Mouse (Mus musculus) heart, adult 2 months (tissue): ENCODE measurements around the gene Sh2b1. TPM values are rescaled to one million over a fixed set of nuclear protein-coding genes. Genes with fewer than 3 reads are reported as not detected.
"Not testable (repeated sequence)": the region's sequence is repeated elsewhere in the genome, so short reads cannot be mapped to it uniquely, and the experiment has no call there.

Experiments used
- DNase-seq, 2 experiments: peaks; one replicate each; pipeline ENCODE4 v3.0.0; 2021
- H3K27ac ChIP-seq: fragments of 200-600 bp; 2 replicates; pipeline ENCODE4 v1.8.1; 2022
- H3K27me3 ChIP-seq: fragments of 200-500 bp; 2 replicates; pipeline ENCODE4 v1.6.1; 2012; ENCODE audit warnings: mild to moderate bottlenecking, low read length, inconsistent platforms, mixed read lengths; ENCODE audit not compliant: control insufficient read depth, insufficient read depth
- H3K36me3 ChIP-seq: fragments of 200-500 bp; 2 replicates; pipeline ENCODE4 v1.6.1; 2012; ENCODE audit warnings: low read length, inconsistent platforms; ENCODE audit not compliant: control insufficient read depth, insufficient read depth
- H3K4me1 ChIP-seq: fragments of 200-500 bp; 2 replicates; pipeline ENCODE4 v1.6.1; 2011; ENCODE audit warnings: low read length; ENCODE audit not compliant: control insufficient read depth, insufficient read depth
- H3K4me3 ChIP-seq: fragments of 200-600 bp; 2 replicates; pipeline ENCODE4 v1.8.1; 2022
- H3K79me2 ChIP-seq: fragments of 200-500 bp; replicated peaks from 2 replicates; pipeline ENCODE4 v1.6.1; 2012; ENCODE audit warnings: mild to moderate bottlenecking, inconsistent platforms, low read length, moderate library complexity, mixed read lengths; ENCODE audit not compliant: control insufficient read depth, insufficient read depth
- H3K9ac ChIP-seq: fragments of 200-500 bp; 2 replicates; pipeline ENCODE4 v1.6.1; 2012; ENCODE audit warnings: low read depth, mild to moderate bottlenecking, control low read depth, inconsistent platforms, low read length, mixed read lengths
- CTCF ChIP-seq: fragments of 200-600 bp; IDR thresholded peaks from 2 replicates; pipeline ENCODE4 v1.8.1; 2022; ENCODE audit warnings: antibody characterized with exemption, mild to moderate bottlenecking, moderate library complexity
- EP300 ChIP-seq: fragments of 200-500 bp; IDR thresholded peaks from 2 replicates; pipeline ENCODE4 v1.6.1; 2011; ENCODE audit warnings: low read depth, low read length, control low read depth; ENCODE audit not compliant: insufficient read depth
- POLR2A ChIP-seq: fragments of 200-500 bp; IDR thresholded peaks from 2 replicates; pipeline ENCODE4 v1.6.1; 2011; ENCODE audit warnings: mild to moderate bottlenecking, low read depth, low read length, control low read depth; ENCODE audit not compliant: insufficient read depth
- WGBS: fragments of 180-500 bp; shearing (Covaris S2); methylation state at CpG from one replicate; pipeline ENCODE4 v1.1.7; 2018; 5-methylcytosine and 5-hydroxymethylcytosine counted together
- intact Hi-C: fragments of 180-260 bp; cut with DNase I; formaldehyde crosslinking; loops from one replicate; pipeline ENCODE4 v1.15.1; 2025
- polyA plus RNA-seq: library from polyadenylated mRNA; depleted of rRNA; stranded (reverse); fragments of >200 nt; gene quantifications from 2 replicates; pipeline ENCODE4 v1.2.3, GENCODE M21; 2012
- total RNA-seq, 2 experiments: library from RNA; stranded (reverse); gene quantifications; 2 replicates each; pipeline ENCODE4 v1.2.3; 2021

The Sh2b1 gene
- total and polyA plus RNA-seq, 3 experiments = 42.5 to 58.2 (median 46.1) TPM

GRCm38 (mm10) chr7:126497966-126498365 lies 22.7 kb upstream of the Sh2b1 start:
- Histone ChIP-seq H3K36me3 (peaks cover 11% of the 10 kb centered on the region), H3K79me2 (no peaks in the 10 kb centered on the region), H3K27ac (no peak overlapping the region), H3K9ac (no peak overlapping the region), H3K4me1 (no peaks in the 10 kb centered on the region), H3K27me3 (no peaks in the 10 kb centered on the region), H3K4me3 (no peak overlapping the region)
- 90% methylated on average over 12 of the region's 12 CpGs for WGBS
- intact Hi-C loops = no loop called here
- no peak for TF ChIP-seq POLR2A
- no peak for TF ChIP-seq EP300
- no peak for TF ChIP-seq CTCF
- no peak for DNase-seq

DNA sequence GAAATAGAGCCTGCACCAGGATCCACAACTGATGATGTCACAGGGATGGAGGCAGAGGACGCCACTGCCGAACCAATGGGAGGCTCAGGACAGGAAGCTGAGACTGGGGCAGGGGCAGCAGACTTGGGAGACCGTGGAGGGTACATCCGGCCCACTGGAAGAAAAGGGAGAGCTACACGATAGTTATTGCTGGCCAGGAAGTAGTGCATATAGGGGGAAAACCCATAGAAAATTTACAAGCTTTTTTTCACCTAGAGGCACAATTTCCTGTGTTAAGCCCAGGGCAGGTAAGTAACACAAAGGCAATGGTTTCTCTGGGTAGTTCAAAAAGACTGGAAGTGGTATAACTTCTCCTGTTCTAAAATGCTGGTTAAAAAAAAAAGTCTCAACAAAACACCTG lies 21.3 kb upstream of the Sh2b1 start:
- TF ChIP-seq POLR2A (no peak), CTCF (no peak), EP300 (no peak)
- H3K79me2 ChIP-seq = no peaks in the 10 kb centered on the region
- no peak overlapping the region for H3K9ac ChIP-seq
- no peak overlapping the region for H3K27ac ChIP-seq
- 75% methylated on average over 5 of the region's 5 CpGs for WGBS
- H3K36me3 ChIP-seq = peaks cover 11% of the 10 kb centered on the region
- no peaks in the 10 kb centered on the region for H3K4me1 ChIP-seq
- H3K27me3 ChIP-seq = no peaks in the 10 kb centered on the region
- intact Hi-C loops = no loop called here
- DNase-seq = no peak
- H3K4me3 ChIP-seq = no peak overlapping the region

- WGBS = 86% methylated on average over 6 of the region's 6 CpGs
- Histone ChIP-seq H3K9ac (no peak overlapping the region), H3K36me3 (peaks cover 2% of the 10 kb centered on the region), H3K4me1 (no peaks in the 10 kb centered on the region), H3K27ac (no peak overlapping the region), H3K4me3 (no peak overlapping the region), H3K27me3 (no peaks in the 10 kb centered on the region), H3K79me2 (no peaks in the 10 kb centered on the region)
- TF ChIP-seq POLR2A (no peak), EP300 (no peak), CTCF (no peak)
- intact Hi-C loops = no loop called here
- DNase-seq = no peak
Observed at GRCm38 (mm10) chr7:126494120-126494519, 18.9 kb upstream of the Sh2b1 start.

DNA sequence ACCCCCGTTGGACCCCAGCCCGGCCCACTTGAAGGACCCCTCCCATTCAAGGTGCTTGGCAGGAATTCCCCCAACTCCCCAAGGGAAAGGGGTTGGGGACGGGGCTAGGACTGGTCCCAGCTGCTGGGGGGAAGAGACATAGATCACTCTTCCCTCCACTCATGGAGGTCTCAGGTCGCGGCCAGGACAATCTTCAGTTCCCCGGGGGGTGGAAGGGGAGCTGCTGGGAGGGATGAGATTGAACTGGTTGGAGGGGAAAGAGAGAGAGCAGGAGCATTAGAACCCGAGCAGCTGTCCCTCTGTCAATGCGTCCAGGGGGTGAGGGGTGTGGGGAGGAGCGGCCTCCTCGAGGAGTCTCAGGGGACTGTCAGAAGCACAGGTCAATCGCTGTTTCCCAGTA lies 16.7 kb upstream of the Sh2b1 start:
- Histone ChIP-seq H3K27ac (no peak overlapping the region), H3K27me3 (no peaks in the 10 kb centered on the region), H3K36me3 (no peaks in the 10 kb centered on the region; the same call in 1 of the 2 replicates), H3K79me2 (no peaks in the 10 kb centered on the region), H3K9ac (no peak overlapping the region), H3K4me1 (no peaks in the 10 kb centered on the region), H3K4me3 (no peak overlapping the region)
- TF ChIP-seq CTCF (no peak), POLR2A (no peak), EP300 (no peak)
- WGBS = 59% methylated on average over 11 of the region's 11 CpGs
- intact Hi-C loops = no loop called here
- no peak for DNase-seq

- no peaks in the 10 kb centered on the region for H3K27me3 ChIP-seq
- no peaks in the 10 kb centered on the region for H3K4me1 ChIP-seq
- DNase-seq = no peak
- no peak overlapping the region for H3K27ac ChIP-seq
- no peaks in the 10 kb centered on the region; the same call in 1 of the 2 replicates for H3K36me3 ChIP-seq
- H3K79me2 ChIP-seq = no peaks in the 10 kb centered on the region
- TF ChIP-seq EP300 (no peak), CTCF (no peak), POLR2A (no peak)
- no peak overlapping the region for H3K4me3 ChIP-seq
- intact Hi-C loops = no loop called here
- H3K9ac ChIP-seq = no peak overlapping the region
- 63% methylated on average over 1 of the region's 1 CpGs for WGBS
Observed at GRCm38 (mm10) chr7:126491005-126491404, 15.8 kb upstream of the Sh2b1 start.

DNA sequence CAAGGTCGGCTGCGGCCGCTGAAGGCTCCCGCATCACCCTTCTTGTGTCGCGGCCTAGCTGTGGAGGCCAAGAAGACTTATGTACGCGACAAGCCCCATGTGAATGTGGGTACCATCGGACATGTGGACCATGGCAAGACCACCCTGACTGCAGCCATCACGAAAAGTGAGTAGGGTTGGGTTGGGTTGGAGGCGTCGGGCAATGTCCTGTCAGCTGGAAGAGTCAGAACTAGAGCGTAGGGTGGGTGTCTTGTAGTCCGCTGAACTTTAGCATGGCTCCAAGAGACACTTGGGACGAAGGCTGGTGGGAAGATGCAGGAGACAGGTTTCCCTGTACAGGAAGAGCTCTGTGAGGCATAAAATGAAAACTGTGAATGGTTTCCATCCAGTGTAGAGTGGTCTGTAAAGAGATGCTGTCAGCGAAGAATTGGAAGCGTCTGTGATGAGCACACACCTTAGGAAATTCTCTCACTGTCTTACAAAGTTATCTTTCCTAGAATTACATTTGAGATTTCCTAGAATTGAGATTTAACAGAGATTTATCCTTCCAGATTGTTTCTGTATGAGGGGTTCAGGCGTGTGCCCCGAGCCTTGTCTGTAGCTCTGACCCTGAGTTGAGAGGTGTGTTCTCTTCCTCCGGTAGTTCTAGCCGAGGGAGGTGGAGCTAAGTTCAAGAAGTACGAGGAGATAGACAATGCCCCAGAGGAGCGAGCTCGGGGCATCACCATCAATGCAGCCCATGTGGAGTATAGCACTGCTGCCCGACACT lies 12.6 kb upstream of the Sh2b1 start:
- H3K27me3 ChIP-seq, H3K4me1 ChIP-seq, DNase-seq, H3K79me2 ChIP-seq, H3K36me3 ChIP-seq: not testable (repeated sequence)
- Histone ChIP-seq H3K4me3 (peak overlapping the region; percentile 99), H3K27ac (peak overlapping the region; percentile 88), H3K9ac (peak overlapping the region; percentile 94)
- intact Hi-C loops = loop anchor here (1.0 to 5.0 kb wide), 2 partner anchors 14 to 210 kb away; partner anchors contain the start of genes Bola2 and Slx1b
- 6% methylated on average over 25 of the region's 25 CpGs for WGBS
